In the genomic region with DNA sequence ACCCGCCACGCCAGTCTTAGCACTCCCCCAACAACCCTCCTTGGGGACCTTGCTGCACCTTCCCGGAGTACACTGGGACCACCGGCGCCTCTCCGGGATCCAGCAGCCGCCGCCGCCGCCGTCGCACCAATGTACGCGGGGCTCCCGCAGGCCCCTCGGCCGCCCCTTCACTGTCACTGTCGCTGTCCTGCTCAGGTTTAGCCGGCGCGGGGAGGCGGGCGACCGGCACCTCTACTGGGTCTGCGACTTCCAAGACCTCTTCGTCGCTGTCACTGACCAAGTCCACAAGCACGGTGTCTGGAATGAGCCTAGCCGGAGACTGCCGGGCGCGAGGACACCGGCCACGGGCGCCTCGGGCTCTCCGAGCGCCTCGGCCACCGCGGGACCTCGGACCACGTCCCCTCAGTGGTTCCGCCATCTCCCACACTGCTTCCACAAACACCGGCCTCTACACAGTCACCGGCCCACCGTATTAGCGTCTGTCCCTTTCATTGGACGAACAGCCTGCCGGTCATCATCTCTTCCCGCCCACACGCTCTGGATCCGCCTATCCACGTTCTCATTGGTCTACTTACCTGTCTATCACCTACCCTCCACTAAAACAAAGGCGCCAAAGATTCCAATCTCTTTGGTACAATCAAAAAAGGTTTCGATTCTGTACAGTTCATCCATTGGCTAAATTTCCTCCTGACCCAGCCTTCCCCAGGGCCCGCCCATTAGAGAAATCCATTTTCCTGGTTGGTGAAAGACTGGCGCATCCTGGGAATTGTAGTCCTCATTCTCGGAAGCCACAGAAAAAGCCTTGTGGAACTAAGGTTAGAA, we compare ENCODE assay signal across 8 mouse cellular contexts. TPM values are rescaled to one million over a fixed set of nuclear protein-coding genes. Genes with fewer than 3 reads are reported as not detected.
DNase-seq lines count a peak whose midpoint lies in the region; ATAC-seq lines count a peak whose summit lies in the region.

Nfatc2ip (minus strand) TSS at position 440 of the 822 bp plus-strand sequence.

- no peak within 1 kb of the TSS for H3K27ac ChIP-seq in brown adipose tissue, adult 24 weeks (replicated peaks; ENCODE audit: low read depth, low read length)
- H3K27ac ChIP-seq in heart, embryonic 13.5 days (replicated peaks), result peak within 1 kb of the TSS; percentile 70
- peak within 1 kb of the TSS; percentile 84 for H3K27ac ChIP-seq in liver, embryonic 12.5 days
- peak within 1 kb of the TSS; percentile 57; the same call in 1 of the 2 replicates for H3K27ac ChIP-seq in stomach, embryonic 15.5 days

- H3K4me3 ChIP-seq in brown adipose tissue, adult 24 weeks (ENCODE audit: insufficient read depth, low read depth, low read length), result peak within 1 kb of the TSS; percentile 81
- peak within 1 kb of the TSS; percentile 86 for H3K4me3 ChIP-seq in heart, embryonic 13.5 days
- peak within 1 kb of the TSS; percentile 98 for H3K4me3 ChIP-seq in liver, embryonic 12.5 days
- H3K4me3 ChIP-seq in stomach, embryonic 15.5 days (replicated peaks), result peak within 1 kb of the TSS; percentile 97

- H3K36me3 ChIP-seq in heart, embryonic 13.5 days, result peaks cover 7% of the 10 kb centered on the region; the same call in 1 of the 2 replicates
- peaks cover 22% of the 10 kb centered on the region for H3K36me3 ChIP-seq in liver, embryonic 12.5 days
- H3K36me3 ChIP-seq in stomach, embryonic 15.5 days, result no peaks in the 10 kb centered on the region; the same call in 1 of the 2 replicates

- peak; percentile 99 for ATAC-seq in heart, embryonic 13.5 days (ENCODE audit: extremely low read depth, insufficient number of reproducible peaks, low FRiP score, low TSS enrichment)
- ATAC-seq in liver, embryonic 12.5 days, result peak; percentile 98
- peak; percentile 100 for ATAC-seq in stomach, embryonic 15.5 days (ENCODE audit: insufficient read depth, low FRiP score, low read depth)

- H3K4me1 ChIP-seq in brown adipose tissue, adult 24 weeks (ENCODE audit: control insufficient read depth, insufficient read depth, insufficient read length, low read length), result no peaks in the 10 kb centered on the region
- H3K4me1 ChIP-seq in heart, embryonic 13.5 days, result peaks cover 15% of the 10 kb centered on the region
- H3K4me1 ChIP-seq in liver, embryonic 12.5 days, result peaks cover 27% of the 10 kb centered on the region
- H3K4me1 ChIP-seq in stomach, embryonic 15.5 days, result 0 out of 2 replicates have a peak, but pooled peaks cover 2% of the 10 kb centered on the region

- no peaks in the 10 kb centered on the region for H3K9me3 ChIP-seq in heart, embryonic 13.5 days
- H3K9me3 ChIP-seq in liver, embryonic 12.5 days (replicated peaks), result no peaks in the 10 kb centered on the region
- no peaks in the 10 kb centered on the region for H3K9me3 ChIP-seq in stomach, embryonic 15.5 days

- WGBS in heart, embryonic 13.5 days, result 1% methylated on average over 59 of the region's 59 CpGs
- under 1% methylated on average over 59 of the region's 59 CpGs for WGBS in liver, embryonic 12.5 days (ENCODE audit: insufficient replicate concordance)
- WGBS in stomach, embryonic 15.5 days, result under 1% methylated on average over 59 of the region's 59 CpGs

- H3K9ac ChIP-seq in heart, embryonic 13.5 days, result peak within 1 kb of the TSS; percentile 89
- peak within 1 kb of the TSS; percentile 95 for H3K9ac ChIP-seq in liver, embryonic 12.5 days
- H3K9ac ChIP-seq in stomach, embryonic 15.5 days, result peak within 1 kb of the TSS; percentile 66

- peak; percentile 97 for DNase-seq in CD4-positive, CD25-positive, alpha-beta regulatory T cell, adult 2 months (ENCODE audit: low read depth, low spot score)
- DNase-seq in fat pad, adult 2 months (ENCODE audit: extremely low read depth, low read depth, low spot score), result peak; percentile 96
- peak; percentile 94 for DNase-seq in kidney, postnatal 10 days
- DNase-seq in natural killer cell, adult 2 months (ENCODE audit: low spot score in 2 of 2), result peak; percentile 95 to 97

- H3K27me3 ChIP-seq in heart, embryonic 13.5 days (replicated peaks), result no peaks in the 10 kb centered on the region
- H3K27me3 ChIP-seq in liver, embryonic 12.5 days (replicated peaks), result no peaks in the 10 kb centered on the region
- H3K27me3 ChIP-seq in stomach, embryonic 15.5 days (replicated peaks), result no peaks in the 10 kb centered on the region

- peak within 1 kb of the TSS; percentile 78 for H3K4me2 ChIP-seq in heart, embryonic 13.5 days
- peak within 1 kb of the TSS; percentile 89 for H3K4me2 ChIP-seq in liver, embryonic 12.5 days
- H3K4me2 ChIP-seq in stomach, embryonic 15.5 days, result peak within 1 kb of the TSS; percentile 91

RNA-seq across cellular contexts. Expression of gene Nfatc2ip, which starts in this region (rescaled TPM):
- 1.2 and 2.5 TPM in 2 replicates for polyA plus RNA-seq in brown adipose tissue, adult 24 weeks (2012; ENCODE audit: insufficient read depth, insufficient read length, missing spikeins)
- 1.0 and 1.7 TPM in 2 replicates for polyA plus RNA-seq in heart, embryonic 13.5 days (2015; fragmentation: Nextera tagmentation; extraction: Ambion mirVana)
- polyA plus RNA-seq in liver, embryonic 12.5 days (2016; fragmentation: Nextera tagmentation; extraction: Ambion mirVana), result 3.6 and 3.7 TPM in 2 replicates
- polyA plus RNA-seq in stomach, embryonic 15.5 days (2015; fragmentation: Nextera tagmentation; extraction: Ambion mirVana), result 2.3 and 2.7 TPM in 2 replicates
